Mouse (Mus musculus) lung, postnatal 0 days (tissue): Measurements from ENCODE around the gene H2afv.

Source experiments
- CTCF ChIP-seq: IDR thresholded peaks from 2 replicates; pipeline ENCODE4 v1.5.1; 2016; ENCODE audit warnings: antibody characterized with exemption, mild to moderate bottlenecking
- EP300 ChIP-seq: IDR thresholded peaks from 2 replicates; pipeline ENCODE4 v1.6.1; 2016; ENCODE audit warnings: antibody characterized with exemption, mild to moderate bottlenecking, control low read depth

GRCm38 (mm10) chr11:6430186-6430585 lies 14.1 kb downstream of the H2afv start:
- TF ChIP-seq CTCF (no peak), EP300 (no peak)
